Mouse (Mus musculus) embryonic facial prominence, embryonic 15.5 days (tissue): ENCODE results near the gene Ttyh3. TPM values are rescaled to one million over a fixed set of nuclear protein-coding genes. Genes with fewer than 3 reads are reported as not detected.

Experiments used
- ATAC-seq: fragments of 200-750 bp; cut with Nextera tagmentation; 2 replicates; pipeline ENCODE4 v1.8.0; 2017; ENCODE audit warnings: low read depth, moderate TSS enrichment; ENCODE audit not compliant: insufficient number of reproducible peaks, low FRiP score, low TSS enrichment
- H3K27ac ChIP-seq: fragments of 300-500 bp; sonication (generic); replicated peaks from 2 replicates; pipeline ENCODE4 v1.5.1; 2015; ENCODE audit warnings: mild to moderate bottlenecking, inconsistent platforms
- H3K27me3 ChIP-seq: fragments of 300-500 bp; sonication (generic); 2 replicates; pipeline ENCODE4 v1.6.1; 2015; ENCODE audit warnings: inconsistent platforms
- H3K36me3 ChIP-seq: fragments of 300-500 bp; sonication (generic); 2 replicates; pipeline ENCODE4 v1.6.1; 2015; ENCODE audit warnings: mild to moderate bottlenecking, inconsistent platforms
- H3K4me1 ChIP-seq: fragments of 300-500 bp; sonication (generic); 2 replicates; pipeline ENCODE4 v1.6.1; 2015; ENCODE audit warnings: inconsistent platforms
- H3K4me2 ChIP-seq: fragments of 300-500 bp; sonication (generic); replicated peaks from 2 replicates; pipeline ENCODE4 v1.6.1; 2015; ENCODE audit warnings: mild to moderate bottlenecking, inconsistent platforms
- H3K4me3 ChIP-seq: fragments of 300-500 bp; sonication (generic); replicated peaks from 2 replicates; pipeline ENCODE4 v1.5.1; 2015; ENCODE audit warnings: mild to moderate bottlenecking, inconsistent platforms
- H3K9ac ChIP-seq: fragments of 300-500 bp; sonication (generic); 2 replicates; pipeline ENCODE4 v1.6.1; 2015; ENCODE audit warnings: inconsistent platforms
- H3K9me3 ChIP-seq: fragments of 300-500 bp; sonication (generic); replicated peaks from 2 replicates; pipeline ENCODE4 v1.6.1; 2016; ENCODE audit warnings: inconsistent platforms
- WGBS: fragments of 180-500 bp; shearing (Covaris S2); methylation state at CpG from one replicate; pipeline ENCODE4 v1.1.7; 2015; 5-methylcytosine and 5-hydroxymethylcytosine counted together
- polyA plus RNA-seq: library from polyadenylated mRNA; unstranded; fragments of >200 nt; fragmentation: Nextera tagmentation; extraction: Ambion mirVana; gene quantifications from 2 replicates; pipeline ENCODE4 v1.2.1, GENCODE M21; 2015

Gene Ttyh3
- polyA plus RNA-seq, 1 experiment from 2014 or later, result 43.7 TPM

GRCm38 (mm10) chr5:140627580-140627979, 21.3 kb downstream of the Ttyh3 start:
- no peak overlapping the region for H3K9ac ChIP-seq
- ATAC-seq, result no peak
- H3K4me1 ChIP-seq, result no peaks in the 10 kb centered on the region
- WGBS, result 92% methylated on average over 5 of the region's 5 CpGs
- no peaks in the 10 kb centered on the region for H3K9me3 ChIP-seq
- H3K4me2 ChIP-seq, result no peak overlapping the region
- H3K27ac ChIP-seq, result no peak overlapping the region
- H3K4me3 ChIP-seq, result no peak overlapping the region
- peaks cover 92% of the 10 kb centered on the region for H3K36me3 ChIP-seq
- no peaks in the 10 kb centered on the region for H3K27me3 ChIP-seq

- H3K9ac ChIP-seq, result no peak overlapping the region
- H3K4me3 ChIP-seq, result no peak overlapping the region
- H3K36me3 ChIP-seq, result peaks cover 81% of the 10 kb centered on the region
- no peaks in the 10 kb centered on the region for H3K9me3 ChIP-seq
- H3K4me2 ChIP-seq, result no peak overlapping the region
- WGBS, result 91% methylated on average over 13 of the region's 13 CpGs
- no peak overlapping the region for H3K27ac ChIP-seq
- peaks cover 20% of the 10 kb centered on the region for H3K4me1 ChIP-seq
- ATAC-seq, result no peak
- H3K27me3 ChIP-seq, result no peaks in the 10 kb centered on the region
These were observed 23.9 kb downstream of the Ttyh3 start for GRCm38 (mm10) chr5:140624961-140625360.

- Histone ChIP-seq H3K4me2 (no peak overlapping the region), H3K9ac (no peak overlapping the region), H3K4me3 (no peak overlapping the region), H3K27me3 (no peaks in the 10 kb centered on the region), H3K9me3 (no peaks in the 10 kb centered on the region), H3K4me1 (peaks cover 22% of the 10 kb centered on the region), H3K36me3 (peaks cover 73% of the 10 kb centered on the region), H3K27ac (no peak overlapping the region)
- 91% methylated on average over 5 of the region's 5 CpGs for WGBS
- ATAC-seq, result no peak
These were observed 24.6 kb downstream of the Ttyh3 start for GRCm38 (mm10) chr5:140624238-140624637.

- H3K36me3 ChIP-seq, result peaks cover 69% of the 10 kb centered on the region
- ATAC-seq, result no peak
- peaks cover 22% of the 10 kb centered on the region for H3K4me1 ChIP-seq
- no peak overlapping the region for H3K4me3 ChIP-seq
- H3K27me3 ChIP-seq, result no peaks in the 10 kb centered on the region
- H3K4me2 ChIP-seq, result no peak overlapping the region
- no peaks in the 10 kb centered on the region for H3K9me3 ChIP-seq
- no peak overlapping the region for H3K9ac ChIP-seq
- 66% methylated on average over 4 of the region's 4 CpGs for WGBS
- no peak overlapping the region for H3K27ac ChIP-seq
These were observed 25.0 kb downstream of the Ttyh3 start for GRCm38 (mm10) chr5:140623791-140624190.

GRCm38 (mm10) chr5:140622978-140623670, 25.7 kb downstream of the Ttyh3 start:
- ATAC-seq, result no peak
- H3K27ac ChIP-seq, result no peak overlapping the region
- no peak overlapping the region for H3K4me2 ChIP-seq
- no peaks in the 10 kb centered on the region for H3K9me3 ChIP-seq
- H3K9ac ChIP-seq, result no peak overlapping the region
- 95% methylated on average over 22 of the region's 23 CpGs for WGBS
- H3K4me1 ChIP-seq, result peaks cover 22% of the 10 kb centered on the region
- H3K27me3 ChIP-seq, result no peaks in the 10 kb centered on the region
- H3K4me3 ChIP-seq, result no peak overlapping the region
- H3K36me3 ChIP-seq, result peaks cover 62% of the 10 kb centered on the region

GRCm38 (mm10) chr5:140621517-140621916, 27.3 kb downstream of the Ttyh3 start:
- Histone ChIP-seq H3K4me3 (no peak overlapping the region), H3K27ac (peak overlapping the region; percentile 60), H3K9me3 (no peaks in the 10 kb centered on the region), H3K4me1 (peaks cover 26% of the 10 kb centered on the region), H3K9ac (no peak overlapping the region; the same call in 1 of the 2 replicates), H3K27me3 (no peaks in the 10 kb centered on the region), H3K4me2 (no peak overlapping the region), H3K36me3 (peaks cover 46% of the 10 kb centered on the region)
- ATAC-seq, result no peak
- 65% methylated on average over 10 of the region's 10 CpGs for WGBS

GRCm38 (mm10) chr5:140621092-140621491, 27.7 kb downstream of the Ttyh3 start:
- Histone ChIP-seq H3K27ac (peak overlapping the region; percentile 60), H3K4me1 (peaks cover 30% of the 10 kb centered on the region), H3K27me3 (no peaks in the 10 kb centered on the region), H3K4me2 (no peak overlapping the region), H3K36me3 (peaks cover 42% of the 10 kb centered on the region), H3K9ac (no peak overlapping the region), H3K4me3 (no peak overlapping the region), H3K9me3 (no peaks in the 10 kb centered on the region)
- no peak for ATAC-seq
- 59% methylated on average over 9 of the region's 9 CpGs for WGBS

GRCm38 (mm10) chr5:140619895-140620736, 28.7 kb downstream of the Ttyh3 start:
- no peak for ATAC-seq
- H3K27me3 ChIP-seq, result no peaks in the 10 kb centered on the region
- H3K4me2 ChIP-seq, result no peak overlapping the region
- WGBS, result 49% methylated on average over 7 of the region's 7 CpGs
- no peaks in the 10 kb centered on the region for H3K9me3 ChIP-seq
- no peak overlapping the region for H3K4me3 ChIP-seq
- H3K27ac ChIP-seq, result peak overlapping the region; percentile 60; the same call in 1 of the 2 replicates
- H3K36me3 ChIP-seq, result peaks cover 37% of the 10 kb centered on the region
- peaks cover 30% of the 10 kb centered on the region for H3K4me1 ChIP-seq
- H3K9ac ChIP-seq, result no peak overlapping the region

- H3K36me3 ChIP-seq, result peaks cover 37% of the 10 kb centered on the region
- no peaks in the 10 kb centered on the region for H3K9me3 ChIP-seq
- H3K4me3 ChIP-seq, result no peak overlapping the region
- peaks cover 30% of the 10 kb centered on the region for H3K4me1 ChIP-seq
- H3K27ac ChIP-seq, result no peak overlapping the region
- no peak for ATAC-seq
- 23% methylated on average over 6 of the region's 6 CpGs for WGBS
- no peak overlapping the region for H3K4me2 ChIP-seq
- no peaks in the 10 kb centered on the region for H3K27me3 ChIP-seq
- H3K9ac ChIP-seq, result no peak overlapping the region
These were observed 29.6 kb downstream of the Ttyh3 start for GRCm38 (mm10) chr5:140619151-140619771.

- peak overlapping the region; percentile 3; the same call in 1 of the 2 replicates for H3K27ac ChIP-seq
- peaks cover 30% of the 10 kb centered on the region for H3K4me1 ChIP-seq
- no peaks in the 10 kb centered on the region for H3K9me3 ChIP-seq
- H3K27me3 ChIP-seq, result no peaks in the 10 kb centered on the region
- H3K9ac ChIP-seq, result no peak overlapping the region
- 67% methylated on average over 5 of the region's 5 CpGs for WGBS
- no peak for ATAC-seq
- peaks cover 36% of the 10 kb centered on the region for H3K36me3 ChIP-seq
- H3K4me2 ChIP-seq, result no peak overlapping the region
- no peak overlapping the region for H3K4me3 ChIP-seq
These were observed 31.1 kb downstream of the Ttyh3 start for GRCm38 (mm10) chr5:140617714-140618113.

GRCm38 (mm10) chr5:140616691-140617090, 32.1 kb downstream of the Ttyh3 start:
- Histone ChIP-seq H3K27ac (peak overlapping the region; percentile 3), H3K4me2 (no peak overlapping the region), H3K4me3 (no peak overlapping the region), H3K9me3 (no peaks in the 10 kb centered on the region), H3K9ac (no peak overlapping the region), H3K4me1 (peaks cover 30% of the 10 kb centered on the region), H3K27me3 (no peaks in the 10 kb centered on the region), H3K36me3 (peaks cover 33% of the 10 kb centered on the region)
- ATAC-seq, result peak; percentile 25; the same call in 1 of the 2 replicates
- WGBS, result 55% methylated on average over 9 of the region's 9 CpGs
